ENCODE assay signal across 8 mouse cellular contexts in the genomic region with DNA sequence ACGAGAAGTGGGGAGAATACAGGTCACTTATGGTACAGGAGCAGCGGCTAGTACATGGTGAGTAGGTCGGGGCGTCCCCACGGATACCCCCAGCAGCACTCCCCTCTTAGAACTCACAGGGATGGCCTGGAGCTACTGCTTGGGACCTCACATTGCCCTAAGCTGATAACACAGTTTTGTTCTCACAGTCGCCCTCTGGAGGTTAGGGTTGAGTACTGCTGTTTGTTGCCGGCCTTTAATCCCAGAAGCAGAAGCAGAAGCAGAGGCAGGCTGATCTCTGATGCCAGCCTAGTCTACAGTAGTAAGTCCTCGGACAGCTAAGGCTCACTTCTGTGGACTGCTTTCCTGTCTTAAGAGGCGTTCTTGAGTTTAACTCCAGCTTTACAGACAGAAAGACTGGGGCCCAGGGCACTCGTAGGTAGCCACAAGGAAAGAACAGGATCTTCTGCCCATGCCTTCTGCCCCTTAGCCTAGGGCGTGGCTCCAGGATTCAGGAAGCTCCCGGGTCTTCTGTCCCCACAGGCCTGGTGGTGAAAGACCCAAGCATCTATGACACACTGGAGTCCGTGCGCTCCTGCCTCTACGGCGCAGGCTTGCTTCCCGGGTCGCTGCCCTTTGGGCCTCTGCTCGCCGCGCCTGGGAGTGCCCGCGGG. TPM values are rescaled to one million over a fixed set of nuclear protein-coding genes. Genes with fewer than 3 reads are reported as not detected.
A peak's percentile ranks its signal among the peaks of the same experiment; 100 is the strongest.
DNase-seq lines count a peak whose midpoint lies in the region; ATAC-seq and TF ChIP-seq lines count a peak whose summit lies in the region.

No protein-coding gene starts in this region.

- H3K27me3 ChIP-seq in liver, embryonic 11.5 days (replicated peaks; ENCODE audit: control insufficient read depth, insufficient read depth, low read length): peaks cover 6% of the 10 kb centered on the region

- peaks cover 4% of the 10 kb centered on the region; the same call in 1 of the 2 replicates for H3K36me3 ChIP-seq in liver, embryonic 11.5 days (ENCODE audit: control insufficient read depth, insufficient read depth, low read length)

- 87% methylated on average over 23 of the region's 23 CpGs for WGBS in bone marrow, adult 2 months
- 74% methylated on average over 23 of the region's 23 CpGs for WGBS in liver, embryonic 11.5 days

- H3K27ac ChIP-seq in bone marrow, adult 2 months (ENCODE audit: control insufficient read depth, insufficient read depth, low read depth, low read length, poor library complexity): no peak overlapping the region
- no peak overlapping the region for H3K27ac ChIP-seq in liver, embryonic 11.5 days (ENCODE audit: low read depth, low read length)

- H3K9ac ChIP-seq in liver, embryonic 11.5 days (ENCODE audit: low read depth, low read length): no peak overlapping the region

- no peaks in the 10 kb centered on the region for H3K9me3 ChIP-seq in liver, embryonic 11.5 days (ENCODE audit: control insufficient read depth, low read length)

- intact Hi-C loops in left cerebral cortex, postnatal 4 days (cut with DNase I): no loop called here

- ATAC-seq in liver, embryonic 11.5 days (replicated peaks; ENCODE audit: low FRiP score): no peak

- DNase-seq in heart, adult 11 months: peak; percentile 91
- no peak for DNase-seq in heart, adult 8-10 months (ENCODE audit: low spot score)
- DNase-seq in heart, postnatal 4 days: peak; percentile 60
- no peak for DNase-seq in liver, embryonic 11.5 days (ENCODE audit: low spot score)
- DNase-seq in natural killer cell, adult 2 months (ENCODE audit: low spot score in 2 of 2): peak; percentile 56 to 72
- no peak for DNase-seq in left cerebral cortex, postnatal 4 days
- no peak for DNase-seq in layer of hippocampus, adult 18-20 months (ENCODE audit: low spot score in 2 of 2)

- H3K4me2 ChIP-seq in liver, embryonic 11.5 days: peak overlapping the region; percentile 37

- no peak for TF ChIP-seq POLR2A in bone marrow, adult 2 months (IDR thresholded peaks at IDR 0.05; ENCODE audit: borderline replicate concordance, control insufficient read depth, low read depth, low read length)

- no peak overlapping the region for H3K4me3 ChIP-seq in bone marrow, adult 2 months (replicated peaks; ENCODE audit: control insufficient read depth, low read depth, low read length)
- no peak overlapping the region for H3K4me3 ChIP-seq in liver, embryonic 11.5 days (ENCODE audit: low read depth, low read length)

- TF ChIP-seq CTCF in bone marrow, adult 2 months (IDR thresholded peaks at IDR 0.05; ENCODE audit: control insufficient read depth, insufficient read depth, low read length): peak; percentile 48; the same call in 1 of the 2 replicates

- no peaks in the 10 kb centered on the region for H3K4me1 ChIP-seq in bone marrow, adult 2 months (ENCODE audit: control insufficient read depth, insufficient read depth, low read length)
- H3K4me1 ChIP-seq in liver, embryonic 11.5 days (replicated peaks; ENCODE audit: control insufficient read depth, insufficient read depth, low read length): peaks cover 8% of the 10 kb centered on the region; the same call in 1 of the 2 replicates

RNA-seq across cellular contexts. Expression of gene Grasp, which starts 7.1 kb away (rescaled TPM):
- total RNA-seq in heart, adult 8-10 months (2022): 10 to 100 TPM in 1 of 4 experiments, 1 to 10 TPM in 3; 7.6 to 10.2 (median 9.5) TPM
- polyA plus RNA-seq in bone marrow, adult 2 months (2011; ENCODE audit: insufficient read depth, insufficient read length, low replicate concordance, missing spikeins): 2.5 and 2.6 TPM in 2 replicates
- 10 to 100 TPM; 13.9 to 15.1 TPM for total RNA-seq in heart, postnatal 4 days (2021)
- 1.5 and 1.7 TPM in 2 replicates for polyA plus RNA-seq in liver, embryonic 11.5 days (2014; fragmentation: Nextera tagmentation; extraction: Ambion mirVana)
- total RNA-seq in left cerebral cortex, postnatal 4 days (2021): 10 to 100 TPM; 12.3 to 13.5 TPM
- total RNA-seq in layer of hippocampus, adult 18-20 months (2021): 10 to 100 TPM; 75.9 to 86.7 TPM

RNA-seq across cellular contexts. Expression of gene Nr4a1, which starts 22.9 kb away (rescaled TPM):
- 10 to 100 TPM in 3 of 4 experiments, 1 to 10 TPM in 1; 7.0 to 23.9 (median 12.6) TPM for total RNA-seq in heart, adult 8-10 months (2022)
- polyA plus RNA-seq in bone marrow, adult 2 months (2011; ENCODE audit: insufficient read depth, insufficient read length, low replicate concordance, missing spikeins): 9.1 and 10.0 TPM in 2 replicates
- 10 to 100 TPM; 48.1 to 49.6 TPM for total RNA-seq in heart, postnatal 4 days (2021)
- polyA plus RNA-seq in liver, embryonic 11.5 days (2014; fragmentation: Nextera tagmentation; extraction: Ambion mirVana): 1.8 and 2.4 TPM in 2 replicates
- 10 to 100 TPM; 20.1 to 22.6 TPM for total RNA-seq in left cerebral cortex, postnatal 4 days (2021)
- total RNA-seq in layer of hippocampus, adult 18-20 months (2021): 100 to 1,000 TPM in 1 of 2 experiments, 10 to 100 TPM in 1; 87.1 to 105 TPM

RNA-seq across cellular contexts. Expression of gene Atg101, which starts 53.0 kb away (rescaled TPM):
- total RNA-seq in heart, adult 8-10 months (2022): 10 to 100 TPM; 21.1 to 25.4 (median 21.4) TPM
- polyA plus RNA-seq in bone marrow, adult 2 months (2011; ENCODE audit: insufficient read depth, insufficient read length, low replicate concordance, missing spikeins): 27.4 and 42.0 TPM in 2 replicates
- 10 to 100 TPM; 21.7 to 23.3 TPM for total RNA-seq in heart, postnatal 4 days (2021)
- 52.6 and 54.9 TPM in 2 replicates for polyA plus RNA-seq in liver, embryonic 11.5 days (2014; fragmentation: Nextera tagmentation; extraction: Ambion mirVana)
- 10 to 100 TPM; 36.5 to 37.1 TPM for total RNA-seq in left cerebral cortex, postnatal 4 days (2021)
- total RNA-seq in layer of hippocampus, adult 18-20 months (2021): 10 to 100 TPM; 53.2 to 57.5 TPM

RNA-seq across cellular contexts. Expression of gene Acvr1b, which starts 57.3 kb away (rescaled TPM):
- 10 to 100 TPM; 12.1 to 14.7 (median 13.9) TPM for total RNA-seq in heart, adult 8-10 months (2022)
- polyA plus RNA-seq in bone marrow, adult 2 months (2011; ENCODE audit: insufficient read depth, insufficient read length, low replicate concordance, missing spikeins): 3.6 and 6.4 TPM in 2 replicates
- 10 to 100 TPM; 20.8 to 21.4 TPM for total RNA-seq in heart, postnatal 4 days (2021)
- 4.2 and 4.4 TPM in 2 replicates for polyA plus RNA-seq in liver, embryonic 11.5 days (2014; fragmentation: Nextera tagmentation; extraction: Ambion mirVana)
- total RNA-seq in left cerebral cortex, postnatal 4 days (2021): 10 to 100 TPM; 96.1 to 98.6 TPM
- 10 to 100 TPM; 88.8 to 90.3 TPM for total RNA-seq in layer of hippocampus, adult 18-20 months (2021)

Comparison
In these comparisons a context has a peak if more than half of its experiments do, and no peak if none do; other contexts are left out.
1. DNase-seq: peak in heart, adult 11 months (single experiment), heart, postnatal 4 days (single experiment) and natural killer cell, adult 2 months (2 of 2); none in heart, adult 8-10 months (single experiment), liver, embryonic 11.5 days (single experiment), left cerebral cortex, postnatal 4 days (single experiment) and layer of hippocampus, adult 18-20 months (0 of 2).
2. RNA of gene Grasp, which starts 7.1 kb away (total RNA-seq): 75.9 to 86.7 TPM in layer of hippocampus, adult 18-20 months; 13.9 to 15.1 TPM in heart, postnatal 4 days, 12.3 to 13.5 TPM in left cerebral cortex, postnatal 4 days and 7.6 to 10.2 TPM in heart, adult 8-10 months; every median in the first group is over 4 times any median in the second.